Mouse (Mus musculus) liver, adult (tissue): ENCODE data around the gene Mical2.

Experiments
- GATA4 ChIP-seq: IDR thresholded peaks from 2 replicates; pipeline ENCODE4 v1.6.1; 2014; ENCODE audit warnings: mild to moderate bottlenecking, low read length; ENCODE audit not compliant: insufficient replicate concordance

Gene Mical2

DNA sequence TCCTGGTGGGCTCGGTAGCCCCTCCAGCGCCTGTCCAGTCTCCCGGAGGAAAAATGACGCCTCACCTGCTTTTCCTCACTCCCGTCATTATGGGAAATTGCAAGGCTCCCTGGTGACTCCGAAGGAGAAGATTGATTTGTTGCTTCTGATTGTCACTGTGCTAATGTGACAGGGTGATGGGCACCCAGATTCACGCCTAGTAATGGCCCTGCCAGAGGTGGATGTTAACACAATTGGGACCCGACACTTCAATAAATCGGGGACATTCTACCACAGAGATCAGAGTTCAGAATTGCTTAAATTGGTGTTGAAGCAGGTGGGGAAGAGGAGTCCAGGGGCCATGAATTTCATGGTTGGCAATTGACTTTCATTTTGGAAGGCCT lies 219.3 kb downstream of the Mical2 start:
- TF ChIP-seq GATA4 = no peak

DNA sequence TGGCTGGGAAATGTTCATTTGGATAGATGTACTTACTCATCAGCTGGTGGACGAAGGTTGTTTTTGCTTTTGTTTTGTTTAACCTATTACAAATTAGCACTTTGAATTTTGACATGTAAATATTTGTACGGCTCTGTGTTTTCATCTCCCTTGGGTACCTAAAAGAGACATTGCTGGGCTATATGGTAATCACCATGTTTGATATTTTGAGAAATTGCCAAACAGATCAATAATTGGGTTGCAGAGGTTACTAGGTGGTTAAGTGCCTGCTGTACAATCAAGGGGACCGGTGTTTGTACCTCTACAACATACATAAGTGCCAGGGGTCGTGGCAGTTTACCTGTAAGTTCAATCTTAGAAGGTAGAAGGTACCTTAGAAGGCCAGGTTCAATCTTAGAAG lies 220.8 kb downstream of the Mical2 start:
- no peak for TF ChIP-seq GATA4

DNA sequence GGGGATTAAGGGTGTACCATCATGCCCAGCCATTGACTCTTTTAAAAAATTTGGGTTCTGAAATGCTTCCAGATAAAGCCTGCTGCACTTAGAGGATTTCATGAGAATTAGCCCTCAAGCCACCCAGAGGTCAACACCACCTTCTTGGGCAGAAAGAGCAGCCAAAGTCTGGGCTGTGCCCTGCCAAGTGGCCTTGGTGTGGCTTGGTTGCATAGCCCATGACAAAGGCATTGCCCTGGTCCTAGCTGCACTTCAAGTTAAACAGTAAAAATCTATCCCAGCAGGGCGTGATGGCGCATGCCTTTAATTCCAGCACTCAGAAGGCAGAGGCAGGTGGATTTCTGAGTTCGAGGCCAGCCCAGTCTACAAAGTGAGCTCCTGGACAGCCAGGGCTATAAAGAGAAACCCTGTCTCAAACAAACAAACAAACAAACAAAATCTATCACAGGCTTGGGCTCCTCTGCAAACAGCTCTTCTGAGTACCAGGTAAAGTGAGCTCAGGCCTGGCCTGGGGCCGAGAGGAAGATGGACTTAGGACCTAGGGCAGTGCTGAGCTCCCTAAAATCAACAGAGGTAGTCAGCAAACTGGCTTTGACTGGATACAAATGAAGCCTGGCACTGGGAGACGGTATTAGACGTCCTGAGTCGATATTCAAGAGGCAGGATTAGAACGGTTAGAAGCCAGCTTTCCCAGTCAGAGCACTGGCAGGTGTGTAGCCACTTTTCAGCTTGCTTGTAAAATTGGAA lies 224.5 kb downstream of the Mical2 start:
- no peak for TF ChIP-seq GATA4

GRCm38 (mm10) chr7:112452471-112452870 lies 226.8 kb downstream of the Mical2 start:
- TF ChIP-seq GATA4 = no peak

DNA sequence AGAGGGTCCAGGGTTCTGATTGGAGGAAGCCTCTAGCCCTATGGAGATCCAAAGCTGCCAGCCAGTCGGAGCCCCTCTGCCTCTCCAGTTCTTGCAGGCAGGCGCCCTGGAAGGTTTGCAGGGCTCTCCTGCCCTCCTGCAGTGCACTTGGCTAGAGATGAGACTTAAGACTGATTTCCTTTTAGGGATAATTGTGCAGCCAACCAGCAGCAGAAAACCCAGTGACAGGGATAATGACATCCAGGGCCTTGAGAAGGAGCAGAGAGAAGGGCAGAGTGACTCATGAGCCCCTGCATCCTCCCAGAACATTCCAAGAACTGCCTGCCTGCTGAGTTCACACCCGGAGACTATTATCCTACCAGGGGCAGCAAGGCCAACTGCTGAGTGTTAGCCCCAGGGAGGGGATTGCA lies 228.2 kb downstream of the Mical2 start:
- no peak for TF ChIP-seq GATA4

- TF ChIP-seq GATA4 = no peak
Observed at GRCm38 (mm10) chr7:112454380-112454779, 228.7 kb downstream of the Mical2 start.

GRCm38 (mm10) chr7:112454951-112455350 lies 229.3 kb downstream of the Mical2 start:
- TF ChIP-seq GATA4 = no peak

- TF ChIP-seq GATA4 = no peak
Observed at GRCm38 (mm10) chr7:112455566-112456110, 230.0 kb downstream of the Mical2 start.

DNA sequence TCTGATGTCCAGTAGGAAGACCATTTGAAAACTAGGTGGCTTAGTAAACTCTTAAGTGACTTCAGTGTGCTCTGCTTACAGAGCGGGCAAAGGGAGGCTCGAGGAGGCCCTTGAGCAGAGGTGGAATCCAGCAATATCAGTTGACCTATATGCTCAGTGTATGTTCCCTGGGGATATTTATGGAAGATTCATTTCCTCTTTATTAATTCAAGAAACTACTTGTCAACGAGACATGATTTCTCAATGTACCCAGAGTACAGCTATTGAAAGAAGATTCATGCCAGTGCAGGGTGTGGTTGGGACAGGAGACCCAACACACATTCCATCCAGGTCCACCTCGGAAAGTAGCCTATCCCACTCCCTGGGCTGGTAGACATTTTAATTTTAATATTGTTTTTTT lies 231.7 kb downstream of the Mical2 start:
- no peak for TF ChIP-seq GATA4

GRCm38 (mm10) chr7:112457920-112458319 lies 232.3 kb downstream of the Mical2 start:
- no peak for TF ChIP-seq GATA4

- no peak for TF ChIP-seq GATA4
Observed at GRCm38 (mm10) chr7:112458440-112458839, 232.8 kb downstream of the Mical2 start.
